Mouse (Mus musculus): ENCODE measurements around the gene Trp53inp2. TPM values are rescaled to one million over a fixed set of nuclear protein-coding genes. Genes with fewer than 3 reads are reported as not detected.

The Trp53inp2 gene
- polyA plus RNA-seq (2012; rRNA removed), result 277 and 301 TPM in 2 replicates

GRCm38 (mm10) chr2:155380261-155381059 is at the start of gene Trp53inp2:
Gene Trp53inp2 (plus strand): TSS chr2:155381059.

GRCm38 (mm10) chr2:155356971-155357591 is 23.8 kb upstream of the Trp53inp2 start, which contains the start of gene Pigu:
Gene Pigu (minus strand): TSS chr2:155357430.

Other genes with a start within 250 kb of the Trp53inp2 start
- 6.4 and 6.8 TPM in 2 replicates for gene Itch, start 247.6 kb upstream of the Trp53inp2 start, polyA plus RNA-seq (2012; rRNA removed)
- gene Dynlrb1, start 144.5 kb upstream of the Trp53inp2 start, polyA plus RNA-seq (2012; rRNA removed), result 147 and 158 TPM in 2 replicates
- 350 and 351 TPM in 2 replicates for gene Map1lc3a, start 104.8 kb upstream of the Trp53inp2 start, polyA plus RNA-seq (2012; rRNA removed)
- 25.8 and 31.5 TPM in 2 replicates for gene Pigu, start 23.6 kb upstream of the Trp53inp2 start, polyA plus RNA-seq (2012; rRNA removed)
- 95.0 and 109 TPM in 2 replicates for gene Ncoa6, start 92.8 kb downstream of the Trp53inp2 start, polyA plus RNA-seq (2012; rRNA removed)
- 68.0 and 74.6 TPM in 2 replicates for gene Acss2, start 136.9 kb downstream of the Trp53inp2 start, polyA plus RNA-seq (2012; rRNA removed)
- gene Ggt7, start 137.2 kb downstream of the Trp53inp2 start, polyA plus RNA-seq (2012; rRNA removed), result 10.9 and 15.6 TPM in 2 replicates
- 140 and 194 TPM in 2 replicates for gene Gss, start 211.8 kb downstream of the Trp53inp2 start, polyA plus RNA-seq (2012; rRNA removed)
- 0.25 TPM in 1 of 2 replicates, not detected in the other for gene Myh7b, start 230.2 kb downstream of the Trp53inp2 start, polyA plus RNA-seq (2012; rRNA removed)